Mouse (Mus musculus) mesoderm, embryonic 11.5 days (tissue): ENCODE results near the gene Gm13694.
"Not testable (repeated sequence)": the region's sequence is repeated elsewhere in the genome, so short reads cannot be mapped to it uniquely, and the experiment has no call there.

ENCODE experiments used
- DNase-seq: peaks from one replicate; pipeline ENCODE4 v3.0.0-alpha.2; 2012; ENCODE audit warnings: low read depth, low spot score

Gm13694 gene

DNA sequence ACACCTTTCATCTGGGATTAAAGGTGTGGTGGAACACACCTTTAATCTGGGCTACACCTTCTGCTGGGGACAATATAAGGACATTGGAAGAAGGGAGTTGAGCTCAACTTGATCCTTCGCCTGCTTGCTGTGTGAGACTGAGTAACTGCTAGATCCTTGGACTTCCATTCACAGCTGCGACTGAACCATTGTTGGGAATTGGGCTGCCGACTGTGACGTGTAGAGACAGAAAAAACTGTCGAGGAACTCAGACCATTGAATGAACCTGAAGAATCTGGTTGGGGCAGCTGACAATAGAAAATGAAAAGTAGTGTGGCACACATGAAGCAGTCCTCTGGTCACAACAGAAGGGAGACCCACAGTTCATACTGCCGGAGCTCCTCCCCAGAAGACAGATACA lies at the start of gene Gm13694:
Gene Gm13694, plus strand, starts transcription at position 301 of the 400 bp plus-strand sequence.
- DNase-seq, result not testable (repeated sequence)

GRCm38 (mm10) chr2:83929478-83930088 lies 49.1 kb upstream of the Gm13694 start:
- peak; percentile 22 for DNase-seq

- DNase-seq, result peak; percentile 86
Measured at GRCm38 (mm10) chr2:83940931-83941361, 37.8 kb upstream of the Gm13694 start, which contains the start of gene Zswim2. Gene Zswim2 (minus strand): TSS chr2:83941228.

GRCm38 (mm10) chr2:83941378-83941777 lies 37.4 kb upstream of the Gm13694 start:
- no peak for DNase-seq

- DNase-seq, result no peak
Measured at GRCm38 (mm10) chr2:83941792-83942191, 36.9 kb upstream of the Gm13694 start.

GRCm38 (mm10) chr2:83955393-83955792 lies 23.3 kb upstream of the Gm13694 start, which contains the start of gene Gm13698:
Gene Gm13698 (plus strand): TSS chr2:83955693.
- DNase-seq, result not testable (repeated sequence)

DNA sequence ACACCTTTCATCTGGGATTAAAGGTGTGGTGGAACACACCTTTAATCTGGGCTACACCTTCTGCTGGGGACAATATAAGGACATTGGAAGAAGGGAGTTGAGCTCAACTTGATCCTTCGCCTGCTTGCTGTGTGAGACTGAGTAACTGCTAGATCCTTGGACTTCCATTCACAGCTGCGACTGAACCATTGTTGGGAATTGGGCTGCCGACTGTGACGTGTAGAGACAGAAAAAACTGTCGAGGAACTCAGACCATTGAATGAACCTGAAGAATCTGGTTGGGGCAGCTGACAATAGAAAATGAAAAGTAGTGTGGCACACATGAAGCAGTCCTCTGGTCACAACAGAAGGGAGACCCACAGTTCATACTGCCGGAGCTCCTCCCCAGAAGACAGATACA lies 17.5 kb upstream of the Gm13694 start, which contains the start of gene Gm13693:
Gene Gm13693, plus strand, starts transcription at position 301 of the 400 bp plus-strand sequence.
- not testable (repeated sequence) for DNase-seq

GRCm38 (mm10) chr2:83967013-83967412 lies 11.7 kb upstream of the Gm13694 start, which contains the start of gene Gm13695:
Gene Gm13695 (plus strand): TSS chr2:83967313.
- DNase-seq, result not testable (repeated sequence)

- not testable (repeated sequence) for DNase-seq
Measured at GRCm38 (mm10) chr2:83972823-83973222, 5.9 kb upstream of the Gm13694 start, which contains the start of gene Gm13696. Gene Gm13696 (plus strand): TSS chr2:83973123.

GRCm38 (mm10) chr2:83984443-83984842 lies 5.7 kb downstream of the Gm13694 start, which contains the start of gene Gm13697:
Gene Gm13697 (plus strand): TSS chr2:83984743.
- not testable (repeated sequence) for DNase-seq

GRCm38 (mm10) chr2:83990253-83990652 lies 11.5 kb downstream of the Gm13694 start, which contains the start of gene Gm13691:
Gene Gm13691 (plus strand): TSS chr2:83990553.
- DNase-seq, result not testable (repeated sequence)

DNA sequence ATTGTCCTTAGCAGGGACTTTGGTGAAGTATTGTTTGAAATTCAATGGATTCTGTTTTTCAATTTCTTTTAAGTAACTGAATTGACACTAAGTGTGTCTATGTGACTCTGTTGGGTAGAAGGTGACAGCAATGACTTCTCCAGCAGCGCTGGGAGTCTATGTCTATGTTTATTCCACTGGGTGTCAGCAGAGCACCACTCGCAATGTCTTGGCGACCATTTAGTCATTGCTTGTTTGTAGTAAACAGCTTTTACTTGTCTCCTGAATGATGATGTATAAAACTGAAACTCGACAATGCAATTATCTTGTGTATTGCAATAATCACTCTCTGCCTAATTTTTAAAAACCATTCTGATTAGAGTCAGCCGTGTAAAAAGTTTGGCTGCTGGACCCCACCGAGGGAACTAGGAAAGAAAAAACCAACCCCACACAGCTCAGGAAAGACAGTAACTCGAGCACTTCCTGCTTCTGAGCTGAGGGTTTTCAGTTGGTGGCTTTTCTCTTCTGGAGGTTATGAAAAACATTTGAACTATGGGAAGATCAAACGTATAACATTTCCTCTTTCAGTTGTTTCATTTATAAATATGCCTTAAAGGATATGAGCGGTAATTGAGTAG lies 15.0 kb downstream of the Gm13694 start:
- not testable (repeated sequence) for DNase-seq

DNA sequence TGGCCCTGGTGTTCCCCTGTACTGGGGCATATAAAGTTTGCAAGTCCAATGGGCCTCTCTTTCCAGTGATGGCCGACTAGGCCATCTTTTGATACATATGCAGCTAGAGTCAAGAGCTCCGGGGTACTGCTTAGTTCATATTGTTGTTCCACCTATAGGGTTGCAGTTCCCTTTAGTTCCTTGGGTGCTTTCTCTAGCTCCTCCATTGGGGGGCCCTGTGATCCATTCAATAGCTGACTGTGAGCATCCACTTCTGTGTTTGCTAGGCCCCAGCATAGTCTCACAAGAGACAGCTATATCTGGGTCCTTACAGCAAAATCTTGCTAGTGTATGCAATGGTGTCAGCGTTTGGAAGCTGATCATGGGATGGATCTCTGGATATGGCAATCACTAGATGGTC lies 15.8 kb downstream of the Gm13694 start:
- DNase-seq, result not testable (repeated sequence)

DNA sequence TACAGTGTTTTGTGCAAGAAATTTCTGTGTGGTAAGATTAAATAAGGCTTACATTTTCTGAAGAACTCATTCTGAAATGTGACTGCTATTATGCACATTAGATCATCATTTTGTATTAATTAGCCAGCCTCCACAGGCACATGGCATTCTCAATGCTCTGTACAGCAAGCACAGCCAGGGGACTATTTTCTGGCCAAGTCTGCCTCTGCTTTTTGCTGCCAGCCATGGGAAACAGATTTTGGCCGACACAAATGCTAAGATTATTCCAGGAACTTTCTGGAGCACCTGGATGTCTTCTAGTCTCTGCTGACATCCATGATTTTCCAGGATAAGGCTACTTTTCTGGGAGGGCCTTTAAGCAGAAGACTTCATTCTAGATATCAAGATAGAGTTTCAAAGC lies 30.2 kb downstream of the Gm13694 start:
- DNase-seq, result no peak

DNA sequence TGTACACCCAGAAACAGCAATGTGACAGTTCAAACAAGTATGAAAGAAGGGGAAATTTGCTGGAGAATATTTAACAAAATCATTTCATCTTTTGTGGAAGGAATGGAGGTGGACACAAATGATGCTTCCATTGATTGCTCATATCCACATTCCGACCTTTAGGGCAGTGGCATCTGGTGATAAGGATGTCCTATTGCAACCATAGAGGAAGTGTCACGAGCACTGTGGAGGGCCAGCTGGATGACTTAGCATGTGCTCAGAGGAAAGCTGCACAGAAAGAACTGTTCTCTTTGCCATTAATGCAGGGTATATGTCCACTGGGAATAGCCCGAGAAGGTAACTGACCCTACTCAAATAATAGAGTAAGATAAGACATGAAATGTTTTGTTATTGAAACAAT lies 31.1 kb downstream of the Gm13694 start:
- no peak for DNase-seq

GRCm38 (mm10) chr2:84014572-84014971 lies 35.8 kb downstream of the Gm13694 start:
- DNase-seq, result no peak

DNA sequence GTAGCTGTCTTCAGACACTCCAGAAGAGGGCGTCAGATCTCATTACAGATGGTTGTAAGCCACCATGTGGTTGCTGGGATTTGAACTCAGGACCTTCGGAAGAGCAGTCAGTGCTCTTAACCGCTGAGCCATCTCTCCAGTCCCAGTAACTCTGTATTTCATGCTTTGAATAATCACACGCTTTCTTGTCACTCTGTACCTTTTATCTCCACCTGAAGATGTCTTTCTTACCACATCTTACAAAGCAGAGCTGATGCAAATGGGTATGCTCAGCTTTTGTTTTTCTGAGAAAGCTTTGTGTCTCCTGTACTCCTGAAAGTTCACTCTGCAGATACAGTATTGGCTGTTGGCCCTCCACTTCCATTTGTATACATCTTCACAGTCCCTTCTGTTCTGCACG lies 37.6 kb downstream of the Gm13694 start:
- DNase-seq, result not testable (repeated sequence)

GRCm38 (mm10) chr2:84018330-84018729 lies 39.6 kb downstream of the Gm13694 start:
- DNase-seq, result no peak

- DNase-seq, result peak; percentile 27
Measured at GRCm38 (mm10) chr2:84019519-84020305, 41.0 kb downstream of the Gm13694 start.

- no peak for DNase-seq
Measured at GRCm38 (mm10) chr2:84021930-84022329, 43.2 kb downstream of the Gm13694 start.

DNA sequence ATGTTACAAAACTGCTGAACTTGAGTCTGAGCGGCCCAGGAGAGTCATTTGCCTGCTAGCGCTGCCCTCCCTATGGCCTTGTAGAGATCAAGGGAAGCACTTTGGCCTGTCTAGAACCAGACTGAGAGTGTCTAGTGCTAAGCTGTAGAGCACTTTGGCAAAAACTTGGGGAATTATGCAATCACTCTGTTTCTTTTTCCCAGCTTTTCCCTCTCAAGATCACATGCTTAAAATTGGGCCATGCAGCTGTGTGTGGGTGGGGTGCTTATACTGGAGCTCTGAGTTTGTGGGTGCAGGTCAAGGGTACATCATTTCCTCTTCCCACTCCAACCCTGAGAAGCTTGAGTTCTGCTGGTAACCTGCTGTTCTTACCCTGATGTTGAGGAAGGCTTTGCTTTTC lies 44.2 kb downstream of the Gm13694 start:
- DNase-seq, result no peak

DNA sequence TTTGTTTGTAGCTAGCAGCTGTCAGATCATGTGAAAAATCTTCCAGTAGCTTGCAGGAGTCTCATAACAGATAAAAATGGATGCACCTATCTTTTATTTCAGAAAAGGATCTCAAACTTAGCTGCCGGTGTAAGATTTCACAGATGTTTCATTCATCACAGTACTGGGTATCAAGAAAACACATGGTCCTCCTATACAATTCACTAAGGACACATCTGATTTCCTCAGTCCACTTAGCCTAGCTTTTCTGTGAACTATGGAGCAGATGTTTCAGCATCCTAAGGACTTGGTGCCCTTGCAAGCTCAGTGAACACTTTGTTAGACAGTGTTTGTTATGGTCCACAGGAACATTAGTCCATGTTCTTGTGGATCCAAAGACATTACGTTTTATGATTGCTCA lies 44.6 kb downstream of the Gm13694 start:
- DNase-seq, result no peak
